Mouse (Mus musculus) limb, embryonic 13.5 days (tissue): ENCODE data around the gene Cd109. TPM values are rescaled to one million over a fixed set of nuclear protein-coding genes. Genes with fewer than 3 reads are reported as not detected.
A peak's percentile ranks its signal among the peaks of the same experiment; 100 is the strongest.

ENCODE experiments used
- ATAC-seq: fragments of 200-750 bp; cut with Nextera tagmentation; 2 replicates; pipeline ENCODE4 v1.8.0; 2017; ENCODE audit warnings: low read depth, moderate number of reproducible peaks, moderate TSS enrichment; ENCODE audit not compliant: low FRiP score
- H3K27ac ChIP-seq: fragments of 300-500 bp; sonication (generic); 2 replicates; pipeline ENCODE4 v1.5.1; 2015; ENCODE audit warnings: inconsistent platforms, mild to moderate bottlenecking, moderate library complexity
- H3K27me3 ChIP-seq: fragments of 300-500 bp; sonication (generic); 2 replicates; pipeline ENCODE4 v1.6.1; 2015; ENCODE audit warnings: mild to moderate bottlenecking, inconsistent platforms
- H3K36me3 ChIP-seq: fragments of 300-500 bp; sonication (generic); 2 replicates; pipeline ENCODE4 v1.6.1; 2015; ENCODE audit warnings: inconsistent platforms, mild to moderate bottlenecking, moderate library complexity
- H3K4me1 ChIP-seq: fragments of 300-500 bp; sonication (generic); 2 replicates; pipeline ENCODE4 v1.6.1; 2015; ENCODE audit warnings: inconsistent platforms
- H3K4me2 ChIP-seq: fragments of 300-500 bp; sonication (generic); replicated peaks from 2 replicates; pipeline ENCODE4 v1.6.1; 2015; ENCODE audit warnings: inconsistent platforms, mild to moderate bottlenecking, moderate library complexity
- H3K4me3 ChIP-seq: fragments of 300-500 bp; sonication (generic); 2 replicates; pipeline ENCODE4 v1.5.1; 2015; ENCODE audit warnings: moderate library complexity, mild to moderate bottlenecking, inconsistent platforms
- H3K9ac ChIP-seq: fragments of 300-500 bp; sonication (generic); 2 replicates; pipeline ENCODE4 v1.6.1; 2015; ENCODE audit warnings: mild to moderate bottlenecking, inconsistent platforms
- H3K9me3 ChIP-seq: fragments of 300-500 bp; sonication (generic); 2 replicates; pipeline ENCODE4 v1.6.1; 2016; ENCODE audit warnings: inconsistent platforms
- WGBS: fragments of 180-500 bp; shearing (Covaris S2); methylation state at CpG from one replicate; pipeline ENCODE4 v1.1.7; 2015; 5-methylcytosine and 5-hydroxymethylcytosine counted together
- polyA plus RNA-seq: library from polyadenylated mRNA; unstranded; fragments of >200 nt; fragmentation: Nextera tagmentation; extraction: Ambion mirVana; gene quantifications from 2 replicates; pipeline ENCODE4 v1.2.1, GENCODE M21; 2015

The Cd109 gene
- polyA plus RNA-seq, result 6.0 and 6.8 TPM in 2 replicates

- no peaks in the 10 kb centered on the region for H3K9me3 ChIP-seq
- peak; percentile 70 for ATAC-seq
- peak within 1 kb of the TSS; percentile 80 for H3K9ac ChIP-seq
- H3K4me3 ChIP-seq, result peak within 1 kb of the TSS; percentile 66
- peak within 1 kb of the TSS; percentile 97 for H3K4me2 ChIP-seq
- peaks cover 17% of the 10 kb centered on the region for H3K4me1 ChIP-seq
- no peak within 1 kb of the TSS for H3K27ac ChIP-seq
- whole genome bisulfite sequencing, result under 1% methylated on average over 43 of the region's 43 CpGs
- no peaks in the 10 kb centered on the region for H3K27me3 ChIP-seq
- H3K36me3 ChIP-seq, result no peaks in the 10 kb centered on the region
These were observed at the start of gene Cd109 for GRCm38 (mm10) chr9:78615401-78616021. Gene Cd109, plus strand, starts transcription at chr9:78615546.

- H3K4me2 ChIP-seq, result no peak overlapping the region
- no peak overlapping the region for H3K9ac ChIP-seq
- H3K4me1 ChIP-seq, result no peaks in the 10 kb centered on the region
- peaks cover 34% of the 10 kb centered on the region for H3K36me3 ChIP-seq
- WGBS, result 95% methylated on average over 9 of the region's 9 CpGs
- no peaks in the 10 kb centered on the region for H3K9me3 ChIP-seq
- H3K27me3 ChIP-seq, result no peaks in the 10 kb centered on the region
- no peak overlapping the region for H3K4me3 ChIP-seq
- H3K27ac ChIP-seq, result no peak overlapping the region
- ATAC-seq, result no peak
These were observed 45.4 kb upstream of the Cd109 start for GRCm38 (mm10) chr9:78569934-78570333.

GRCm38 (mm10) chr9:78576466-78576865, 38.9 kb upstream of the Cd109 start:
- no peaks in the 10 kb centered on the region for H3K4me1 ChIP-seq
- no peak for ATAC-seq
- H3K36me3 ChIP-seq, result peaks cover 52% of the 10 kb centered on the region
- 92% methylated on average over 5 of the region's 5 CpGs for WGBS
- H3K4me2 ChIP-seq, result no peak overlapping the region
- H3K4me3 ChIP-seq, result no peak overlapping the region
- H3K27ac ChIP-seq, result no peak overlapping the region
- no peaks in the 10 kb centered on the region for H3K9me3 ChIP-seq
- no peak overlapping the region for H3K9ac ChIP-seq
- H3K27me3 ChIP-seq, result no peaks in the 10 kb centered on the region

- Histone ChIP-seq H3K27me3 (no peaks in the 10 kb centered on the region), H3K36me3 (peaks cover 44% of the 10 kb centered on the region), H3K9me3 (no peaks in the 10 kb centered on the region), H3K4me3 (no peak overlapping the region), H3K4me1 (no peaks in the 10 kb centered on the region), H3K27ac (no peak overlapping the region), H3K4me2 (no peak overlapping the region), H3K9ac (no peak overlapping the region)
- ATAC-seq, result no peak
- WGBS, result 76% methylated on average over 7 of the region's 7 CpGs
These were observed 36.5 kb upstream of the Cd109 start for GRCm38 (mm10) chr9:78578824-78579223.

- peaks cover 46% of the 10 kb centered on the region for H3K36me3 ChIP-seq
- no peaks in the 10 kb centered on the region for H3K4me1 ChIP-seq
- H3K9ac ChIP-seq, result no peak overlapping the region
- H3K4me2 ChIP-seq, result no peak overlapping the region
- no peak overlapping the region for H3K27ac ChIP-seq
- H3K27me3 ChIP-seq, result no peaks in the 10 kb centered on the region
- ATAC-seq, result no peak
- H3K4me3 ChIP-seq, result no peak overlapping the region
- 68% methylated on average over 10 of the region's 10 CpGs for WGBS
- H3K9me3 ChIP-seq, result no peaks in the 10 kb centered on the region
These were observed 35.5 kb upstream of the Cd109 start for GRCm38 (mm10) chr9:78579644-78580396.

- ATAC-seq, result peak; percentile 72
- peak overlapping the region; percentile 69 for H3K4me3 ChIP-seq
- WGBS, result 1% methylated on average over 31 of the region's 31 CpGs
These were observed 28.0 kb upstream of the Cd109 start for GRCm38 (mm10) chr9:78587218-78587883.

GRCm38 (mm10) chr9:78587914-78588313, 27.4 kb upstream of the Cd109 start, which contains the start of gene Slc17a5:
Gene Slc17a5, minus strand, starts transcription at chr9:78588041.
- H3K4me2 ChIP-seq, result peak within 1 kb of the TSS; percentile 71
- peak within 1 kb of the TSS; percentile 75 for H3K9ac ChIP-seq
- H3K9me3 ChIP-seq, result no peaks in the 10 kb centered on the region
- peak within 1 kb of the TSS; percentile 69 for H3K4me3 ChIP-seq
- H3K27me3 ChIP-seq, result no peaks in the 10 kb centered on the region
- WGBS, result under 1% methylated on average over 27 of the region's 27 CpGs
- peaks cover 20% of the 10 kb centered on the region for H3K36me3 ChIP-seq
- peaks cover 9% of the 10 kb centered on the region; the same call in 1 of the 2 replicates for H3K4me1 ChIP-seq
- H3K27ac ChIP-seq, result peak within 1 kb of the TSS; percentile 73; the same call in 1 of the 2 replicates
- ATAC-seq, result peak; percentile 96

More at GRCm38 (mm10) chr9:78587218-78587883, 28.0 kb upstream of the Cd109 start:
- Histone ChIP-seq H3K4me2 (peak overlapping the region; percentile 71), H3K9ac (peak overlapping the region; percentile 75), H3K4me1 (peaks cover 9% of the 10 kb centered on the region; the same call in 1 of the 2 replicates), H3K36me3 (peaks cover 20% of the 10 kb centered on the region), H3K27ac (peak overlapping the region; percentile 73; the same call in 1 of the 2 replicates), H3K9me3 (no peaks in the 10 kb centered on the region), H3K27me3 (no peaks in the 10 kb centered on the region)

- 0 out of 2 replicates have a peak overlapping the region, but pooled peaks have one; percentile 21 for H3K9ac ChIP-seq
These were observed 26.8 kb upstream of the Cd109 start for GRCm38 (mm10) chr9:78588411-78589033.

GRCm38 (mm10) chr9:78590471-78590870, 24.9 kb upstream of the Cd109 start:
- 95% methylated on average over 2 of the region's 2 CpGs for whole genome bisulfite sequencing
- H3K36me3 ChIP-seq, result peaks cover 4% of the 10 kb centered on the region; the same call in 1 of the 2 replicates
- H3K4me1 ChIP-seq, result peaks cover 9% of the 10 kb centered on the region; the same call in 1 of the 2 replicates
- H3K4me2 ChIP-seq, result no peak overlapping the region
- ATAC-seq, result no peak
- no peaks in the 10 kb centered on the region for H3K9me3 ChIP-seq
- H3K9ac ChIP-seq, result no peak overlapping the region
- H3K27ac ChIP-seq, result no peak overlapping the region
- H3K4me3 ChIP-seq, result no peak overlapping the region
- no peaks in the 10 kb centered on the region for H3K27me3 ChIP-seq

More at GRCm38 (mm10) chr9:78588411-78589033, 26.8 kb upstream of the Cd109 start:
- Histone ChIP-seq H3K27ac (peak overlapping the region; percentile 48; the same call in 1 of the 2 replicates), H3K4me1 (peaks cover 9% of the 10 kb centered on the region; the same call in 1 of the 2 replicates), H3K4me2 (peak overlapping the region; percentile 71), H3K4me3 (peak overlapping the region; percentile 69), H3K27me3 (no peaks in the 10 kb centered on the region), H3K9me3 (no peaks in the 10 kb centered on the region), H3K36me3 (peaks cover 16% of the 10 kb centered on the region)
- 65% methylated on average over 10 of the region's 10 CpGs for WGBS
- peak; percentile 29 for ATAC-seq

GRCm38 (mm10) chr9:78595257-78595656, 20.1 kb upstream of the Cd109 start:
- H3K9ac ChIP-seq, result no peak overlapping the region
- WGBS, result 83% methylated on average over 3 of the region's 3 CpGs

GRCm38 (mm10) chr9:78595769-78596555, 19.4 kb upstream of the Cd109 start:
- no peak overlapping the region for H3K27ac ChIP-seq
- no peaks in the 10 kb centered on the region for H3K9me3 ChIP-seq
- WGBS, result 89% methylated on average over 18 of the region's 18 CpGs
- ATAC-seq, result no peak
- no peaks in the 10 kb centered on the region for H3K27me3 ChIP-seq
- no peaks in the 10 kb centered on the region for H3K36me3 ChIP-seq
- H3K4me3 ChIP-seq, result no peak overlapping the region
- H3K9ac ChIP-seq, result no peak overlapping the region
- no peaks in the 10 kb centered on the region for H3K4me1 ChIP-seq
- no peak overlapping the region for H3K4me2 ChIP-seq

More at GRCm38 (mm10) chr9:78595257-78595656, 20.1 kb upstream of the Cd109 start:
- H3K4me2 ChIP-seq, result no peak overlapping the region
- no peaks in the 10 kb centered on the region for H3K4me1 ChIP-seq
- no peaks in the 10 kb centered on the region for H3K9me3 ChIP-seq
- ATAC-seq, result no peak
- H3K36me3 ChIP-seq, result no peaks in the 10 kb centered on the region
- no peak overlapping the region for H3K27ac ChIP-seq
- no peak overlapping the region for H3K4me3 ChIP-seq
- H3K27me3 ChIP-seq, result no peaks in the 10 kb centered on the region
